Mouse (Mus musculus) hindbrain, embryonic 10.5 days (tissue): ENCODE results near the gene Mtrf1l. TPM values are rescaled to one million over a fixed set of nuclear protein-coding genes. Genes with fewer than 3 reads are reported as not detected.

Source experiments
- DNase-seq: peaks from one replicate; pipeline ENCODE4 v3.0.0-alpha.2; 2017; ENCODE audit warnings: low spot score
- H3K27ac ChIP-seq: fragments of 300-500 bp; sonication (generic); 2 replicates; pipeline ENCODE4 v1.5.1; 2016; ENCODE audit warnings: mild to moderate bottlenecking, moderate library complexity
- H3K27me3 ChIP-seq: fragments of 300-500 bp; sonication (generic); 2 replicates; pipeline ENCODE4 v1.6.1; 2016; ENCODE audit warnings: mild to moderate bottlenecking; ENCODE audit not compliant: poor library complexity, insufficient read depth, severe bottlenecking
- H3K36me3 ChIP-seq: fragments of 300-500 bp; sonication (generic); 2 replicates; pipeline ENCODE4 v1.6.1; 2016; ENCODE audit warnings: mild to moderate bottlenecking, moderate library complexity
- H3K4me1 ChIP-seq: fragments of 300-500 bp; sonication (generic); replicated peaks from 2 replicates; pipeline ENCODE4 v1.6.1; 2016; ENCODE audit warnings: mild to moderate bottlenecking
- H3K4me3 ChIP-seq: fragments of 300-500 bp; sonication (generic); 2 replicates; pipeline ENCODE4 v1.5.1; 2016; ENCODE audit warnings: mild to moderate bottlenecking, moderate library complexity
- H3K9me3 ChIP-seq: fragments of 300-500 bp; sonication (generic); 2 replicates; pipeline ENCODE4 v1.6.1; 2016; ENCODE audit warnings: mild to moderate bottlenecking, moderate library complexity
- WGBS: fragments of 180-500 bp; shearing (Covaris S2); methylation state at CpG from one replicate; pipeline ENCODE4 v1.1.7; 2016; 5-methylcytosine and 5-hydroxymethylcytosine counted together
- polyA plus RNA-seq: library from polyadenylated mRNA; unstranded; fragments of >200 nt; fragmentation: Nextera tagmentation; extraction: Ambion mirVana; gene quantifications from 2 replicates; pipeline ENCODE4 v1.2.1, GENCODE M21; 2016

Mtrf1l gene
- polyA plus RNA-seq, 1 experiment from 2014 or later = 10.5 TPM

GRCm38 (mm10) chr10:5800490-5800889 lies 23.2 kb downstream of the Mtrf1l start:
- Histone ChIP-seq H3K4me3 (no peak overlapping the region), H3K27ac (no peak overlapping the region), H3K36me3 (peaks cover 52% of the 10 kb centered on the region), H3K9me3 (no peaks in the 10 kb centered on the region), H3K27me3 (no peaks in the 10 kb centered on the region), H3K4me1 (peaks cover 27% of the 10 kb centered on the region)
- 98% methylated on average over 1 of the region's 1 CpGs for WGBS
- DNase-seq = no peak

- Histone ChIP-seq H3K4me1 (peaks cover 20% of the 10 kb centered on the region), H3K4me3 (no peak overlapping the region), H3K27ac (no peak overlapping the region), H3K9me3 (no peaks in the 10 kb centered on the region), H3K36me3 (peaks cover 52% of the 10 kb centered on the region), H3K27me3 (no peaks in the 10 kb centered on the region)
- 89% methylated on average over 4 of the region's 4 CpGs for WGBS
- no peak for DNase-seq
Measured at GRCm38 (mm10) chr10:5798069-5798468, 25.6 kb downstream of the Mtrf1l start.

GRCm38 (mm10) chr10:5790657-5791056 lies 33.1 kb downstream of the Mtrf1l start:
- Histone ChIP-seq H3K36me3 (no peaks in the 10 kb centered on the region), H3K27me3 (no peaks in the 10 kb centered on the region), H3K4me3 (no peak overlapping the region), H3K9me3 (no peaks in the 10 kb centered on the region), H3K4me1 (no peaks in the 10 kb centered on the region), H3K27ac (no peak overlapping the region)
- WGBS = 20% methylated on average over 12 of the region's 12 CpGs
- peak; percentile 28 for DNase-seq

DNA sequence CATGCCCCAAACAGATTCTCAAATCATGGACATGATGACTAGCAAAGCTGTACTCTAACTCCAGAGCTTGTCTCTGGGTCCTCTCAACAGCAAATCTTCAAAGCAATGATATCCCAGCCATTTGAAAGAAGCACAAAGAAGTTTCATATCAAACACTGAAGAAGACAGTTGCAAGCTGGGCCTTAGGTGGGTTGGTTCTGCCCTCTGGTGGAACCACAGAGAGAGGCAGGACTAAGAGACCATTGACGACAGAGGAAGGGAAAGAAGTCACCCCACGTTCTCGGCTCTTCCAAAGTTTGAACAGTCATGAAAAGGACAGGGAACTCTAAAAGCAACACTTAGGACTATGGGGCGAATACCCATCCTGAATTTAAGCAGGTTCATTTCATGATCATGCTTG lies 36.8 kb downstream of the Mtrf1l start:
- WGBS = 24% methylated on average over 4 of the region's 4 CpGs
- no peaks in the 10 kb centered on the region for H3K27me3 ChIP-seq
- H3K36me3 ChIP-seq = no peaks in the 10 kb centered on the region
- H3K27ac ChIP-seq = no peak overlapping the region
- H3K4me3 ChIP-seq = no peak overlapping the region
- DNase-seq = no peak
- no peaks in the 10 kb centered on the region for H3K9me3 ChIP-seq
- no peaks in the 10 kb centered on the region for H3K4me1 ChIP-seq

Other genes starting within 250 kb of the Mtrf1l start
- gene Myct1, start 230.1 kb downstream of the Mtrf1l start, polyA plus RNA-seq = 1.5 and 2.2 TPM in 2 replicates
- gene Vip, start 184.7 kb downstream of the Mtrf1l start, polyA plus RNA-seq = 0.24 and 0.90 TPM in 2 replicates
- gene Fbxo5, start 18.3 kb downstream of the Mtrf1l start, polyA plus RNA-seq = 84.4 and 109 TPM in 2 replicates
- 0.98 and 1.3 TPM in 2 replicates for gene Rgs17, start 98.5 kb upstream of the Mtrf1l start, polyA plus RNA-seq